Mouse (Mus musculus) ES-Bruce4 (cell line): ENCODE data around the gene Epha8. TPM values are rescaled to one million over a fixed set of nuclear protein-coding genes. Genes with fewer than 3 reads are reported as not detected.

Source experiments
- H3K27ac ChIP-seq: 2 replicates; pipeline ENCODE4 v1.5.1; 2012; ENCODE audit warnings: low read length, inconsistent platforms; ENCODE audit not compliant: insufficient read depth
- H3K27me3 ChIP-seq: 2 replicates; pipeline ENCODE4 v1.6.1; 2012; ENCODE audit warnings: mild to moderate bottlenecking, low read length, inconsistent platforms; ENCODE audit not compliant: control insufficient read depth, poor library complexity, insufficient read depth, severe bottlenecking
- H3K36me3 ChIP-seq: 2 replicates; pipeline ENCODE4 v1.6.1; 2012; ENCODE audit warnings: inconsistent platforms, mild to moderate bottlenecking, low read length, moderate library complexity; ENCODE audit not compliant: control insufficient read depth, poor library complexity, insufficient read depth, severe bottlenecking
- H3K4me1 ChIP-seq: one replicate; pipeline ENCODE4 v1.8.1; 2011; ENCODE audit warnings: low read length; ENCODE audit not compliant: control insufficient read depth, insufficient read depth
- H3K4me3 ChIP-seq: 2 replicates; pipeline ENCODE4 v1.5.1; 2011; ENCODE audit warnings: low read depth, mild to moderate bottlenecking, low read length
- H3K9ac ChIP-seq: 2 replicates; pipeline ENCODE4 v1.6.1; 2012; ENCODE audit warnings: low read depth, mild to moderate bottlenecking, inconsistent platforms; ENCODE audit not compliant: poor library complexity, severe bottlenecking
- H3K9me3 ChIP-seq: replicated peaks from 2 replicates; pipeline ENCODE4 v1.6.1; 2012; ENCODE audit warnings: mild to moderate bottlenecking, low read length, inconsistent platforms; ENCODE audit not compliant: control insufficient read depth, poor library complexity, insufficient read depth, severe bottlenecking
- CTCF ChIP-seq: IDR thresholded peaks from one replicate; pipeline ENCODE4 v1.8.1; 2011; ENCODE audit warnings: low read depth, low read length
- EP300 ChIP-seq: IDR thresholded peaks from 2 replicates; pipeline ENCODE4 v1.6.1; 2011; ENCODE audit warnings: low read depth, low read length; ENCODE audit not compliant: insufficient read depth
- POLR2A ChIP-seq: IDR thresholded peaks from one replicate; pipeline ENCODE4 v1.8.1; 2011; ENCODE audit warnings: low read length; ENCODE audit not compliant: insufficient read depth
- polyA plus RNA-seq: library from polyadenylated mRNA; stranded (reverse); fragments of >200 nt; gene quantifications from 2 replicates; pipeline ENCODE4 v1.2.4, GENCODE M21; 2011; ENCODE audit warnings: low read depth; ENCODE audit not compliant: missing spikeins, insufficient read depth, insufficient read length

Epha8 gene
- polyA plus RNA-seq, 1 experiment, result 0.72 TPM

DNA sequence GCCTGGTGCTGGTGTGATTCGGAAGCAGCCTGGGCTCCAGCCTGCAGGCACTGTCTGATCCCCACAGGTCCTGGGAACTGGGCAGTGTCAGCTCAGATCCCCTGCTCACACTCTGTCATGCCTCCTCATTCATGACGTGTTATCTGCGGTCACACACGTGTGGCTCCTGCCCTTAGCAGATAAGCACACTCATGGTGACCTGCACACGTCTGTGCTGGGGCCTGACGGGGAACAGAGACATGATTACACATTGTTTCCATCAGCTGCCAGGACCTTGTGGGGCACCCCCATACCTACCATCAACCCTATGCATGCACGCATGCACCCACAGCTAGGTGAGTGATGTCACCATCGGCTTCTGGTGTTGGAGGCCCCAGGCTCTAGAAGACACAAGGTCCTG lies 26.1 kb downstream of the Epha8 start:
- TF ChIP-seq POLR2A (no peak), EP300 (no peak), CTCF (no peak)
- Histone ChIP-seq H3K4me3 (no peak overlapping the region), H3K27ac (no peak overlapping the region), H3K9ac (no peak overlapping the region), H3K36me3 (no peaks in the 10 kb centered on the region), H3K9me3 (no peaks in the 10 kb centered on the region), H3K27me3 (no peaks in the 10 kb centered on the region), H3K4me1 (no peaks in the 10 kb centered on the region)

DNA sequence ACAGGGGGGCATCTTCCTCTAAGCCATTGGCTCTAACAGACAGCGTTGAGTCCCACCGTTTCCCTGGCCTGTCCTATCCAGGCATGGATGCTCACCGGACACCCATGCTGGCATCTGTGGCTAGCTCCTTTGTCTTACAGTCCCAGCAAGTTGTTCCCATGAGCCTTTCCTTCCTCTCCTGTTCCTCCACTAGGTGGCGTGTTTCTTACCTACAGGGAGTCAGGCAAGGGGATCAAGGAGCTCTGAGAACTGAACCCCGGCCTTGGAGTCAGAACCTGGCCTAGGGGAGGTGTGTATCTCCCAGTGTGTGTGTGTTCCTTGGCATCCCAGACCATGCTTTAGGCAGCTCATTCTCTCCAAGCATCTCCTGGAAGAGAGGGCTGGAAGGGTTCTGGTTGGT lies 27.7 kb downstream of the Epha8 start:
- Histone ChIP-seq H3K4me1 (no peaks in the 10 kb centered on the region), H3K9ac (no peak overlapping the region), H3K9me3 (no peaks in the 10 kb centered on the region), H3K27me3 (no peaks in the 10 kb centered on the region), H3K27ac (no peak overlapping the region), H3K36me3 (no peaks in the 10 kb centered on the region), H3K4me3 (no peak overlapping the region)
- TF ChIP-seq CTCF, result peak; percentile 70
- no peak for TF ChIP-seq POLR2A
- TF ChIP-seq EP300, result no peak

DNA sequence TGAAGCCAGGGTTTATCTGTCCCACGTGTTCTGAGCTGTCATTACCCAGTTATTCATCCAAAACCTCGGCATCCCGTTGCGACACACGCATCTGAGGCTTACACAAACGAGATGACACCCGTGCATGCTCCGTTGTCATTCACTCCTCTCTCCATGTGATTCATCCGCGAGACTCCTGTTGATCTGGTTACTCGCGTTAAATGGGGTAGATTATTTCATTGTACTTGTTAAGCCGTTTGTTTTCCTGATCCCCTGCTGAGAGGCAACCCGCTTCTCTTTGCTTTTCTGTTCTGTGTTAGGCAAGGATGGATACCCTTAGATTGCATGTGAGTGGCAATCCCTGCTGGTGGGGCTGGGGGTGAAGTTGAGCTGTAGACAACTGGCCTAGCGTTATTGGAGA lies 30.8 kb downstream of the Epha8 start:
- H3K27me3 ChIP-seq, result no peaks in the 10 kb centered on the region
- no peaks in the 10 kb centered on the region for H3K36me3 ChIP-seq
- H3K4me1 ChIP-seq, result no peaks in the 10 kb centered on the region
- no peak overlapping the region for H3K9ac ChIP-seq
- no peak overlapping the region for H3K4me3 ChIP-seq
- H3K27ac ChIP-seq, result no peak overlapping the region
- no peaks in the 10 kb centered on the region for H3K9me3 ChIP-seq
- TF ChIP-seq CTCF (no peak), POLR2A (no peak), EP300 (no peak)

DNA sequence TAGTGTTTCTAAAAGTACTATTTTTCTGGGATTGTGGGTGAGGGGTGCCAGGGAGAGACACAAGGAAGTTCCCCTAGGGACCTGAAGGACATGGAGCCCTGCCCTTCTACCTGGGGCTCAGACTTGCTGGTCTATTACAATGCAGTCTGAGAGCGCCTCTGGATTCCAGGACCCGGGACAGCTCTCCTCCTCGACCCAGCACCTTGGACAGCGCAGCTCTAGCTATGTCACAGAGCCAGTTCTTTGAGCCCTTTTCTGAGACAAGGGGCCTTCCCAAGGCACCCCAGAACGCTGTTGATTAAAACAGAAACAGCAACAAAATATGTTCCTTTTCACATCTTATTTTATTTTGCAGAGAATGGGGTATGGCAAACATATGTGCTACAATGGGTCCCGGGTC lies 32.1 kb downstream of the Epha8 start:
- TF ChIP-seq POLR2A (no peak), EP300 (no peak), CTCF (peak; percentile 3)
- Histone ChIP-seq H3K36me3 (no peaks in the 10 kb centered on the region), H3K9ac (no peak overlapping the region), H3K27ac (no peak overlapping the region), H3K4me1 (no peaks in the 10 kb centered on the region), H3K27me3 (no peaks in the 10 kb centered on the region), H3K9me3 (no peaks in the 10 kb centered on the region), H3K4me3 (no peak overlapping the region)

DNA sequence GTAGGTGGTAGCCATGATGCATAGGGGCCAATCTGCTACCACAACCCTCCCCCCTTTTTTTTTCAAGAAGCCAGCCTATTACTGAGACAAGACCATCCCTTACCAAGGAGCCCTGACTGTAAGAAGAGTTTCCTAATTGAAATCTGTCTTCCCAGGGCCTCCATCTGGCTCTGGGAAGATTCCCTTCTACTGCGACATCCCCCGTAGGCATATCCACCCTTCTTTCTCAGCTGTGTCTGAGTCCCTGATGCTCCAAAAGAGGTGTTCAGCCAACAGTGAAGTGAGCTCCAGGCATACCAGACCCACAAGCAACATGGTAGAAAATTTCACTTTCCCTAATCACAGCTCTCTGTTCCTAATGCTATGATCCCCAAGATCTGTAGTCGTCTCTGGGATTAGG lies 37.1 kb downstream of the Epha8 start:
- Histone ChIP-seq H3K9ac (no peak overlapping the region), H3K27ac (no peak overlapping the region), H3K9me3 (no peaks in the 10 kb centered on the region), H3K36me3 (no peaks in the 10 kb centered on the region), H3K4me3 (no peak overlapping the region), H3K27me3 (no peaks in the 10 kb centered on the region), H3K4me1 (no peaks in the 10 kb centered on the region)
- no peak for TF ChIP-seq CTCF
- TF ChIP-seq POLR2A, result no peak
- TF ChIP-seq EP300, result no peak

DNA sequence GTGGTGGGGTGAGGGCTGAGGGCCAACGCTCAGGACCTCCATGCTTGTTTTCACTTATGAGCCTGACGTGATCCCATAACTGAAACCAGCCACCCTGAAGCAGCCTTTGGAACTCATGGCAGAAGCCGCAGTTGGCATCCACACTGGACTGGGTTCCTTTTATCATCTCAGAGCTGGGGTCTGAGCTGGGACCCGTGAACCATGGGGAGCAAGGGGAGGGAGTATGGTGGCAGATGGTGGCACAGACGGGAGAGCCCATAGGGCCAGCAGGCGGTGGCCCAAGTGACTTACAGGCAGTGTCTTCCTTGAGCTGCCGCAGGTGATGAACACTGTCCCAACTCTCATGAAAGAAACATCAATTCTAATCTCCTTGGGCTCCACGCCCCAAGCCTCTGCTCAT lies 37.8 kb downstream of the Epha8 start:
- no peak overlapping the region for H3K4me3 ChIP-seq
- H3K27me3 ChIP-seq, result no peaks in the 10 kb centered on the region
- H3K9ac ChIP-seq, result no peak overlapping the region
- H3K27ac ChIP-seq, result no peak overlapping the region
- no peaks in the 10 kb centered on the region for H3K9me3 ChIP-seq
- no peaks in the 10 kb centered on the region for H3K36me3 ChIP-seq
- TF ChIP-seq POLR2A, result no peak
- no peak for TF ChIP-seq EP300
- TF ChIP-seq CTCF, result no peak
- no peaks in the 10 kb centered on the region for H3K4me1 ChIP-seq

DNA sequence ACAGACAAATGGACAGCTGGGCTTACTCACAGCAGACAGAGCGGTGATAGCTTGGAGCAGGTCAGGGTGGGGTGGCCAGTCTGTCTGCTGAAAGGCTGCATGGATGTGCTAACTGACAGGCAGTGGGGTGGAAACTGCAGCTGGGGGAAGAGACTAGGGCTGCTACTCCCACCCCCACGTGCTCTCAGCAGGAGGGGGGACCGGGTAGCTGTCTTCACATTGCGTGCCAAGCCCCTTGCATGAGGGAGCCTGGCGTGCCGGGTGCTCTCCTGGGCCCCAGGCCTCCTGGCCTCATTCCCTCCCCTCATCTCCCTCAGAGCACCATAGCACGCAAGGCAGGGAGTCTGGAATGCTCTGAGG lies 39.5 kb downstream of the Epha8 start:
- Histone ChIP-seq H3K4me1 (no peaks in the 10 kb centered on the region), H3K27ac (no peak overlapping the region), H3K9me3 (no peaks in the 10 kb centered on the region), H3K4me3 (no peak overlapping the region), H3K36me3 (no peaks in the 10 kb centered on the region), H3K27me3 (no peaks in the 10 kb centered on the region), H3K9ac (no peak overlapping the region)
- TF ChIP-seq EP300, result no peak
- no peak for TF ChIP-seq POLR2A
- no peak for TF ChIP-seq CTCF
